Mouse (Mus musculus) cerebellum, adult 2 months (tissue): Measurements from ENCODE around the gene Ephb2.

Experiments
- CTCF ChIP-seq: fragments of 200-500 bp; IDR thresholded peaks from 2 replicates; pipeline ENCODE4 v1.5.1; 2011; ENCODE audit warnings: low read depth, mild to moderate bottlenecking, control low read depth, low read length, moderate library complexity, borderline replicate concordance; ENCODE audit not compliant: insufficient read depth
- POLR2A ChIP-seq: fragments of 200-500 bp; IDR thresholded peaks from 2 replicates; pipeline ENCODE4 v1.6.1; 2011; ENCODE audit warnings: low read length, control low read depth, borderline replicate concordance; ENCODE audit not compliant: insufficient read depth

DNA sequence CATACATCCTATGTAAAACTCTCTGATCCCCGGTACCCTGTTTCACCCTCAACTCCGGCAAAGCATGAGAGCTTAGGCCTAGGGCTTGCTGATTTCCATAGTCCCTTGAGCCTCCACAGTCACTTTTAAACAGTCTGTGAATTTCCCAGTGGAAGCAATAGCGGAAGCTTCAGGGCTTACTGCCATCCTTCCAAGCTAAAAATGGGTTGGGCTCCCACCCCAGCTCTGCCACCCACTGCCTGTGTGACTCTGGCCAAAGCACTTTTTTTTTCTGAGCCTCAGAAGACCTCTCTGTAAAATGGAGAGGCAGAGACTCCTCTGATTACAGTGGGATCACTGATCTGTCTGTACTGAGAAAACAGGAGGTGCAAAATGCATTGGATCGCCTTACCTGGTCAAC is 12.8 kb upstream of the Ephb2 start:
- TF ChIP-seq POLR2A = no peak
- TF ChIP-seq CTCF = no peak
